Mouse (Mus musculus) bone marrow macrophage, adult 2 months (primary cell): ENCODE results near the gene Mmgt2.

Experiments
- CTCF ChIP-seq: IDR thresholded peaks from 2 replicates; pipeline ENCODE4 v1.5.1; 2012; ENCODE audit warnings: low read depth, mild to moderate bottlenecking, low read length, moderate library complexity
- POLR2A ChIP-seq: IDR thresholded peaks from 2 replicates; pipeline ENCODE4 v1.6.1; 2012; ENCODE audit warnings: mild to moderate bottlenecking, low read depth, low read length, borderline replicate concordance

DNA sequence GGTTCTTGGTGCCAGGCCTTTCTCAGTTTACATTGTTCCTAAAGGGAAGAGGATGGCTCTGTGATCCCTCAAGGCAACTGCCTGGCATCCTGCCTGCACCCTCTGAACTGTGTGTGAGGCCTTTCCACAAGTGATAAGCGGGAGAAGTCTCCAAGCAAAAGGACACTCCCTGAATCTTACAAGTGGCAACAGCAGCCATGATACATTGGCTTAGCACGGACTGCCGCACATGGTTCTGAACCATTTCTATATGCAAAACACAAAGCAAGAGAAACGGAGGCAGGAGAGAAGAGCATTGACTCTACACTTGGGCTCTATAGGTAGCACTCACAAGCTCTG, 3.2 kb upstream of the Mmgt2 start:
- TF ChIP-seq CTCF (no peak), POLR2A (no peak)
